Mouse (Mus musculus) left cerebral cortex, adult 18-20 months (tissue): ENCODE measurements around the gene Lysmd2. TPM values are rescaled to one million over a fixed set of nuclear protein-coding genes. Genes with fewer than 3 reads are reported as not detected.
A peak's percentile ranks its signal among the peaks of the same experiment; 100 is the strongest.
"Not testable (repeated sequence)": the region's sequence is repeated elsewhere in the genome, so short reads cannot be mapped to it uniquely, and the experiment has no call there.

ENCODE experiments used
- DNase-seq, 2 experiments: peaks; one replicate each; pipeline ENCODE4 v3.0.0; 2021 to 2022; ENCODE audit warnings: low spot score in 2 of 2, mixed read lengths in 1 of 2
- long read RNA-seq, 2 experiments: library from polyadenylated mRNA; stranded (forward); transcript quantifications; one replicate each; pipeline ENCODE4 v2.0.0; 2021
- total RNA-seq, 2 experiments: library from RNA; stranded (reverse); gene quantifications; 2 replicates each; pipeline ENCODE4 v1.2.3; 2021

The Lysmd2 gene
- total RNA-seq = 10 to 100 TPM; 67.1 to 67.7 TPM
- long read RNA-seq, experiment 1, transcript Lysmd2-201 (3 exons, 1,189 nt) = major isoform, 115 of 145 reads
- long read RNA-seq, experiment 1, transcript Lysmd2-202 (3 exons, 1,241 nt) = minor isoform, 15 of 145 reads
- long read RNA-seq, experiment 1, partial matches to known transcripts = 5 of 145 reads
- long read RNA-seq, experiment 1, other reads (novel, unspliced or antisense) = 7 of 145 reads
- long read RNA-seq, experiment 2, transcript Lysmd2-202 (3 exons, 1,241 nt) = minor isoform, 11 of 118 reads
- long read RNA-seq, experiment 2, transcript Lysmd2-201 (3 exons, 1,189 nt) = major isoform, 101 of 118 reads
- long read RNA-seq, experiment 2, partial matches to known transcripts = 1 of 118 reads
- long read RNA-seq, experiment 2, other reads (novel, unspliced or antisense) = 4 of 118 reads

DNA sequence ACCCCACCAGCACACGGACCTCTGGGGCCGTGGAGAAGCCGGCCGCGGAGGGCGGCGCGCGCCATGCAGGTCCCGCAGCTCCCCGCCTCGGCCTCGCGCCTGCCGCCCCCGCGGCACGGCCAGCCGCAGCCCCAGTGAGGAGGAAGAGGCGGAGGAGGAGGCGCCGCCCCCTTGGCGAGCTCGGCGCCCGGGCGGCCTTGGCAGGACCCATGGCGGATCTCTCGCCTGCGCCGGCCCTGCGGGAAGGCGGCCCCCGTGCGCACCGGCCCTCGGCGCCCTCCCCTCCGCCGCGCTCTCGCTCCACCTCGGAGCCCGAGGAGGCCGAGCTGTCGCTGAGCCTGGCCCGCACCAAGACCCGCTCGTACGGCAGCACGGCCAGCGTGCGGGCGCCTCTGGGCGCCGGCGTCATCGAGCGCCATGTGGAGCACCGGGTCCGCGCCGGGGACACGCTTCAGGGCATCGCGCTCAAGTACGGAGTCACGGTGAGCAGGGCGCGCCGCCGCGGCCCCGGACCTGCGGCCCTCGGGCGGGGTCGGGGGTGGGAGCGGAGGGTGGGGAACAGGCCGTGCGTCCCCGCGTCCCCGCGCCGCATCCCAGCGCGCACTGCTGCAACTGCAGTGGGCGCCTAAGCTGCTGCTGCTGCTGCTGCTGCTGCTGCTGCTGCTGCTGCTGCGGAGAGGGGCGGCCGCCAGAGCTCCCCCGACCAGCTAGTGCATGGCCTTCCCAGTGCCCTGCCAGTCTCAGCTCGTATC is at the start of gene Lysmd2:
Lysmd2 (plus strand) TSS at position 186 of the 752 bp plus-strand sequence.
- DNase-seq = peak; percentile 65 to 77

DNA sequence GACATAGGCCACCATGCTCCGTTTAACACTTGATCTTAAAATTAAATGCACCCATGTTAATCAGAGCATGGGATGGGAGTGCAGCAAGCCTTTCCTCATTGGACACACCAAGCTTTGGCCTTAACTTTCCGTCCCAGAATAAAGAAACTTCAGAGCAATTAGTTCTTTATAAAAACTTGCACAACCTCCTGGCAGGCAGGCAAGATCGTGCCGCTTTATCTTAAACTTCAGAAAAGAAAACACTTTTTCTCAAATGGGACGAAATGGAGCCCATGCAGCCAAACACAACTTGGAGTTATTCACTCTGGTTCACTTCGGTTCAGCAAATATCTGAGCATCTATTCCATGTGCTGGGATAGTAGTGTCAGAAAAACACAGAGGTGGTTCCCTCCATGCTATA is 46.2 kb upstream of the Lysmd2 start:
- no peak for DNase-seq

DNA sequence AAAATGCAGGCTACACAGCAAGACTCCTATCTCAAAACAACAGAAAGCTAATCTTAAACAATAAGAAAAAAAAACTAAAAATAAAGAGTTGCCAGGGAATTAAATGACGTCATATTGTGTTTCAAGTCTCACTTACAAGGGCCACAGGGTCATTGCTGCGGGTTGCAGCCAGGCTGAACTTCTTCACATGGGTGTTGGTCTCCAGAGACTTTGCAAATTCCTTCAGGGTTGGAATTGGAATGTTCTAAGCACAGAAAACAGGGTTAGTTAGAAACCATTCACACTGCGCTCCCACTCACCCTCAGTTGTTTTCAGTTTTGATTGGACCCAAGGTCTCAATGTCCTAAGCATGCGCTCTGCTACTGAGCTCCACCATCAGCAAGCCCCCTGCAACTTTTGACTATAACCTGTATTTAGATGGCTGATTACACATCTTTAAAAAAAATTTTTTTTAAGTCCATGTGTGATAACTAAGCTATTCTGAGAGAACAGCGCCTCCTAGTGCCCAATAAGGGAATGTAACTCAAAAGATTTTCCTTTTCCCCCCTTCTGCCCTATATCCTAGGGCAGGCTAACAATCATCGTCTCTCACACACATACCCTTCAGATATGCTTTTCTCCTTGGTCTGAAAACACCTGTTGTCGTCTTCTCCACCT is 43.7 kb upstream of the Lysmd2 start:
- no peak for DNase-seq

DNA sequence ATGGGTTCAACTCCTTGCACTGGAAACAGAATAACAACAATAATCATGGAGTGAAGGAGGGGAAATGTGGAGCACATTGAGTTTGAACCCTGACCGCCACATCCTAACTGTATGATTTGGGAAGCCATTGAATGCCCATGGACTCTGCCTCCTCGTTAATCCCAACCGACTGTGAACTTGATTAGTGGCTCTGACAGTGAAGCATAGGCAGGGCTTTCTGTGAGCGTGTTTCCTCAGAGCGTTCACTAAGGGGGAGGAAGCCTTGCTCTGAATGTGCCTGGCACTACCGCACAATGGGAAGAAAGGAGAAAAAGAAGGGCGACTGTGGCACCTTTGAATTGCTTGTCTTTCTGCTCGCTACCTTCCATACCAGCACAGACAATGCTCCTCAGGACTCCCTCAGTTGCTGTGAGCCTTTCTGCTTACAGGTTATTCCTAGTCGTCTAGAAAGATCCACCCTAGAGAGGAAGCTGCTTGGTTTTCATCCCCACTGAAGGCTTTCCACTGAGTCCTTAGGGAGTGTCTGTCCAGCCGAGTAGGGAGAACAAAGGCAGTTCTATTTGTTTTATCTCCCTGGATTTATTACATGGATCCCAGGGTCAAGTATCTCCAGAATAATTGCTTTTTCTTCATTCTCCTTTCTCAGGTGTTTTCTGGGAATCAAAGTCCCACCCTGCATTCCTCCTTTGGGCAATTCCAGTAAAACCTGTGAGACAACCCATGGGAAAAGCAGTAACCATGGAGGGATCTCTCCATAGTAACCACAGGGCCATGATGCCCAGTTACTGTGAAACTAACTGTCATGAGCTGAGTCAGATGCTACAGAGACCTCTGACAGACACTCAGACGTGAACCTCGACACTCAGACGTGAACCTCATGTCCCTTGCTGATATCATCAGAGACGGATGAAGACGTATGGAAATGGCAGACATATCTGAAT is 35.4 kb upstream of the Lysmd2 start:
- DNase-seq = no peak

DNA sequence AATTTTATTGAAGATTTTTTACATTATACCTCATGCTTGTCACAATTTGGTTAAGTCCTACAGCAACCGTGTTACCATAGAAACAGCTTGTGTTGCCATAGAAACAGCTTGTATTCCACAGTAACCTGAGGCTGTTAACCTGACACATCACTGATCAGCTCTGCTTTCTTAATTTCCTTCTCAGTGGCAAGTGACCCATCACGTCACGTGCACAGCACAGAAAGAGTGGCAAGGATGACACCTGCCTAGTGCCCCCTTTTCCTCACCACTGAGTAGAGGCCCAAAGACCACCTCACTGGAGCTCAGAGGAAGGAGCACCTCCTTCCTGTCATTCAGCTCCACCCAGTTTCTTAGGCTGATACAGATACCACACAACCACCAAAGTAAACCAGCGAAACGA is 32.1 kb upstream of the Lysmd2 start:
- DNase-seq = no peak

DNA sequence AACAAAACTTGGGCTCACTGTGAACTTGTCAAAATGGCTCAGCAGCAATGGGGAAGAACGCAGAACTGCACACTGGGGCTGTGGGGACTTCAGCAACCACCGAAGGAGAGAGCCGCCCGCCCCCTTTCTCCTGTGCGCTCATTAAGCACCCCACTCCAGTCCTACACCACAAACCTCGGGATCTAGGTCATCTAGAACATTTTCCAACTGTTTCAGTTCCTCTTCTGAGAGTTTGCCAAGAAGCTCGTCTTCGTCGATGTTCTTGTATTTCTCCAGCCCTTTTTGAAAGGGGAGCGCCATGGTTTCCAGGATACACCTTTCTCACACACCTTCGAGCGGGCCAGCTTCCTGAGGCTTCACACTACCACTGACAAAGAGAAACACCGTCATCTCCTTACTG is 28.5 kb upstream of the Lysmd2 start:
- DNase-seq = peak in 1 of 2 experiments; percentile 17

DNA sequence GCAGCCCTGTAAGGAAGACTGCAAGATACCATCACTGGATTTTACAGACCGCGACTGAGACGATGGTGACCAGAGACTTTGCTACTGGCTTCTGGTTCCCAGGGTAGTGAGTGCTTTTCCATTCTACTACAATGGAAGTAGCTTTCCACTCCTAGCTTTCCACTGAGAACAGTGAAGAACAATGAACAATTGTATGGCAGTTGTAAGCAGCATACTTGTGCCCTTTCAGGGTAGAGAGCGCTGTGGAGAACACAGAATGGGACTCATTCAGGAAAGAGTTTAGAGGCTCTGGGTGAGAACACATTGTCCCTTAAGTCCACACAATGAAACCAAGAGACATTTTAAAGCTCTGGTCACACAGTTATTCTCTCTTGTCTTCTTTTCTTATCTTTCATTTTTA is 27.9 kb upstream of the Lysmd2 start:
- no peak for DNase-seq

DNA sequence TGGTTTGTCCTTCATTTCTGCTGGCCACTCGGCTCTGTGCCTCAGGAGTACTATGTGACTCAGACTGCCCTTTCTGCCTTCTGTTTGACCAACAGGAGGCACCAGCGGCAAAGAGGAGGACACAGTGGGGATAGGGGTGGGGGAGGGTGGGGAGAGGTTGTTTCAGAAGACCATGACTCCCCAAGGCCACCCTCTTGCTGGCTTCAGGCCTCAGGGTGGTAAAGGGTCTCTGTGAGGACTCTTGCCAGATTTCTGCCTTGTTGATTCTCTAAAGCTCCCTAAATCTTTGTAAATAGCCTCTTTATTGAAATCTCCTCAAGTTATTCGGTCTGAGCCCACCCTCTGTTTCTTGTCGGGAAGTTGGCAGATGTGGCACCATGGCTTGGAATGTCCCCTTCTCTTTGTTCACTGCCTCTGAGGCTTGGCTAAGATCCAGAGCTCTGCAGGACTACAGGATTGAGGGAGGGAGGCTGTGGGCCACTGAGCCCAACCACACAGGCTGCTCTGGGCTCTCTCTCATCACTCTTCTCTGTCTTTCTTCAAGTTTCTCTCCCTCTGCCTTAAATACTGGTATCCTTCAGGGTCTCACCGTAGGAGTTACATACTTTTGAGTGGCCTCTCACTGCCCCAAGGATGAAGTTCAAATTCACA is 26.2 kb upstream of the Lysmd2 start:
- peak; percentile 32 to 35 for DNase-seq

DNA sequence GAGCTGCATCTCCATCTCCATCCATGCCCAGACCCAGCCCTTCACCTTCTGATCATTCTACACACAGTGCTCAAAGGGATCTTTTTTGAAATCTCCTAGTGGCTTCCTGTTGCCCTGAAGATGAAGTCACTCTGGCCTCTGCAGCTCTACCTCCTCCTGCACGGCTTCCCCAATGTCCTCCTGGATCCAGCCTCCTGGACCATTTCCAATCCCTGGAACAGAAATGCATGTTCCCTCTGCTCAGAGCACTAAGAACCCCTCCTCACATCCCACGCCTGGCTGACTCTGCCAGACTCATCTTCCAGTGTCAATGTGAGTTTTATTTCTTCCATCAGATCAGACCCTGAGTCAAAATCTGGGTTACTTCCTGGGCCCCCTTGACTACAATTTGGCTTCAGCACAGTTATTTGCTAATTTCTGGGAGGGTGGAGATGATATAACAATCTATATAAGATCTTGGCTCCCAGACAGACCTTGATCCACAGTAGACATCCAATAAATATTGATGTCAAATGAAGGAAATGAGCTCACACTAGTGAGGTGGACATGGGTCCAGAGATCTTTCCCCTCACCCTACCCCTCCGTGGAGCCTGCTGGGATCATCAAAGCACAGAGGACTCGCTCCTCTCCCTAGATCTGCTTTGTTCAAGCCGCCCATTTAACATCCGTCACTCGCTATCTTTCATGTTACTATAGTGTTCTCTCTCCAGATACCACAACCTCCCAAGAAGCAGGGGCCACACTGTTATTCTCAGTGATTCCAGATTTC is 25.2 kb upstream of the Lysmd2 start:
- peak; percentile 58 to 61 for DNase-seq

DNA sequence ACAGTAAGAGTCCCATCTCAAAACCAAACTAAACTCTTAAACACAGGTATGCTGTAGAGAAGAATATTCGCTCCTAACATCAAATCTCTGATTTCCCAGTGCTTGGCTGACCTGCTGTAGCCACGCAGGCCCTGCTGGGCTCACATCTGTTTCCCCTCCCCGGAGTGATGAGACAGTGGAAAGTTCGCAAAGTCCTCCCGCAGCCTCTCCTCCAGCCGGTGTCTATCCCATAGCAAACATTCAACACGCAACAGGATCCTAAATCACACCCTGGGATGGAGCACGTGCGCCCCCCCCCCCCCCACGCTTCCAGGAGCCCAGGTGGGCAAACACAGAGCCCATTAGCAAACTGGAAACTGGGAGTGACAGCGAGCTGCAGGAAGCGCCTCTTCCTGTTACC is 24.0 kb upstream of the Lysmd2 start:
- DNase-seq = no peak

DNA sequence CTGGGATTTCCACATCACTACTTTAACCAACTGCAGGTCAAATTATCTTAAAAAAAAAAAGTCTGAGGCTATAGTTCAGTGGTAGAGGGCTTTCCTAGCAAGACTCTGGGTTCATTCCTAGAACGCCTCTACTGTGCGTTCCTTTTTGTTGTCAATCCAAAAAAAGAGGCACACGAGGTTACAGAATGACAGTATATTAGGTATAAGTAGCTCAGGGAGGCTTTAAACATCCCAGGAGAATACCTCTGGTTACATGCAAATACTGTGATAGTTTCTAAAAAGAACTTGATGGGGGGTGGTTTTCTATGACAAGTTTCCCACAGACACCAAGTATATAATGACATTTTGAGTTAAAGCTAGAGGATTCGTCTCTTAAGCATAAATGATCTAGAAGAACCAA is 18.0 kb upstream of the Lysmd2 start:
- no peak for DNase-seq

DNA sequence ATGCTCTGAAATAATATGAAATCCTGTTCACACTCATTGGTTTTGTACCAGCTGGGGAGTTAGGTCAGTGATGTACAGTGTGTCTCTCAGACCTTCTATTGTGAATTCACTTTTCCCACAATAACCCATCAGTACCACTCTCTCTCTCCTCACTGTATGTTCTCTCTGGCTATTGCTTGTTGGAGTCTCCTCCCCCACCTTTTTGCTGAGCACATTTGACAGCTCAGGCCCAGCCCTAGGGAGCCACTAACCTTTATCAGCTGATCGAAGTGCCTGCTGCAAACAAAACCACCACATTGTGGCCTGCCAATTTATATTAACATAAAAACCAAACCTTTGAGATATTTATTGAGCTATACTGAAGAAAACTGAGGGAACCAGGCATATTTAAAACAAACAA is 16.0 kb upstream of the Lysmd2 start:
- no peak for DNase-seq

DNA sequence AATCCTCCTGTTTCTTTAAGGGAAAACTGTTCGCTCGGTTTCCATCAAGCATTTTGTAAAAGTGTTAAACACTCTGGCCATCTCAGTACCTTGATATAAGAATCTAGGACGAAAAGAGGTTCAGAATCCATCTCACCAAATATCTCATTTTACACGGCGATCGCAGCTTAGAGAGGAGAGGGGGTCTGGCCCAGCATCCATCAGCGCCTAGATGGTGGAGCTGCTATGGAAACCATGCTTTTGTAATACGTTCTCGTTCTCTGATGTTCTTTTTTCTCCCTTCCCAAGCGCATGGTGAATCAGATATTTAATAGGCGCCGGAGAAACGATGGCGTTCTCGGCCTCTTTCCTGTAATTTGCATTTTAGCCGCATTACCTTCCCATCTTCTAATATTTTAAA is 15.6 kb upstream of the Lysmd2 start:
- DNase-seq = no peak

DNA sequence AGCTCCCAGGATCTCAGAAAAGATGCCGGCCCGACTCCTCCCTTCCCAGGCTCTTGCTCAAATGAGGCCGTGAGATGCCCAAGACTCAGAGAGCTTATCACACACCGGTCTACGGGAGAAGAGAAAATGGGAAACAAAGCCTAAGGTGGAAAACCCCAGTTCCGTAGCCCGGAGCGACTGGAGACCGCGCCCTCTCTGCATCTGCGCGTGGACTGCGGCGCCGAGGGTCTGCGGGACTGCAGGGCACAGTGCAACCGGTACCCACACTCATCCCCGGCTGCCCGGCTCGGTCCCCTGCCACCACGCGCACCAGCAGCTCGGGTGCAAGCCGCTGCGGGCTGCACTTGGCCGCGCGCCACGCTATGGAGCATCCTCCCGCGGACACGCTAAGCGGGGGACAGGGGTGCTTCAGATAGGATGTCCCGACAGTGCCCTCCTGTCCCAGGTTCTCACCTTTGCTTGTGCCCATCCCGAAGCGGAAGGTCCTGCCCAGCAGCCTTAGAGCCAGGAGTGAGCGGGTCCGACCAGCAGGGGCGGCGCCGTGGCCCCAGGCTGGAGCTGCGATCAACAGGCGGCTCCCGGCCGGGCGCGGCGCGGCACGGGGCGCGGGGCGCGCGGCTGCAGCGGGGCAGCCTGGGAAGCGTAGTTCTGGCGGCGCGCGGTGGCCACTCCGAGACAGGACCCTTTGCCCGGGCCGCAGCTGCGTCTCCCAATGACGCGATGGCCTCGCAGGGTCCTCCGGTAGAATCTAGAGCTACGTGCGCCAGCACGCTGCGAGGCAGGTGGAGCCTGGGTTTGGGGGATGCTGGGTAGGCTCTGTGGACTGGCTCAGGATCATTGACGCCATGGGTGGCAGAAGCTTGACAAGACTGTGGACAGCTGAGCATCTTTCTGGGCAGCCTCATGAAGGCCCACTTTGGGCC is 14.7 kb upstream of the Lysmd2 start, which contains the start of gene Tmod2:
Tmod2 (minus strand) TSS at position 755 of the 923 bp plus-strand sequence.
- DNase-seq = peak; percentile 71 to 83

DNA sequence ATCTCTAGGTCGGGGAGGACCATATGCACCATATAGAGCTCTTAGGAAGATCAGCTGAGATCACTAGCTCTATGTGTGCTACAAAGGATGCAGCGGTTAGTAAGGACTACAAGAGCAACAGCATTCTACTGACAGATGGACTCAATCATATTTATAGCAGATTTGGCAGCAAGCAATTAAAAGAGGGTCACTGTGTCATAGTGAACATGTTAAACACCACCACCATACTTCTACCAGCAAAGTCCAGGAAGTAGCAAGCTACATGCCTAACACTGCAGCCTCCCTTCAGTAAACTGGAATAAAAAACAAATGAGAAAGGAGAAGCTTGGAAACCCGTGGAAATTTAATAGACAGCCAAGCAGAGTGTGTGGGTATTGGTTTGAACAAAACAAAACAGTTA is 9.0 kb upstream of the Lysmd2 start:
- DNase-seq = no peak

DNA sequence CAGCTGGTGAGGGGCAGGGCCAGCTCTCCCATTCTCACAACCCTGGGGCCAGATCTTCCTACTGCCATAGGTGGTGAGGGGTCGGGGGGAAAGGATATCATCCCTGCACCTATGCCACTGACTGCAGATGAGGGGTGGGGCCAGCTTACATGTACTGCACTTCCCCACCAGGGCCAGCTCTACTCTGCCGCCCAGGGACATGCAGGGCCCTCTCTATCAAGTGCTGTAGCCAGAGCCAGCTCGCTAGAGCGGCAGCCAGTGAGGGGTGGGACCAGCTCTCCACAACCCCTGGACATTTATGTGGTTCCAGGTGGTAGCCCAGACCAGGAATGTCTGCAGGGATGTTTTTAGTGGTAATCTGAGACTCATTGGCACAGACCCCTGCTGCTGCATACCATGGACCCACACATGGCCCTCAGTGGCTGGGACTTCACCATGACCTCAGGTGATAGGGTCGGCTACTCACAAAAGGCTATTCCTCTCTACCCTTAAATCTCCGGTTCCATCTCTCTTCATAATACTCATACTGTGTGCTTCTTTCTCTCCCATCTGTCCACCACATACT is 6.6 kb upstream of the Lysmd2 start:
- DNase-seq = no peak

DNA sequence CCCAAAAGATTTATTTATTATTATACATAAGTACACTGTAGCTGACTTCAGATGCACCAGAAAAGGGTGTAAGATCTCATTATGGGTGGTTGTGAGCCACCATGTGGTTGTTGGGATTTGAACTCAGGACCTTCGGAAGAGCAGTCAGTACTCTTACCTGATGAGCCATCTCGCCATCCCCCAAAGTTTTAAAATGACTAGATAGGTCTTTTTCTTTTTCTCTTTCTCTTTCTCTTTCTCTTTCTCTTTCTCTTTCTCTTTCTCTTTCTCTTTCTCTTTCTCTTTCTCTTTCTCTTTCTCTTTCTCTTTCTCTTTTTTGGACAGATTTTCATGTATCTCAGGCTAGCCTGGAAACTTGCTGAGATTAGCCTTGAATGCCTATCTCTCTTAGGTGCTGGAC is 5.8 kb upstream of the Lysmd2 start:
- DNase-seq = not testable (repeated sequence)

DNA sequence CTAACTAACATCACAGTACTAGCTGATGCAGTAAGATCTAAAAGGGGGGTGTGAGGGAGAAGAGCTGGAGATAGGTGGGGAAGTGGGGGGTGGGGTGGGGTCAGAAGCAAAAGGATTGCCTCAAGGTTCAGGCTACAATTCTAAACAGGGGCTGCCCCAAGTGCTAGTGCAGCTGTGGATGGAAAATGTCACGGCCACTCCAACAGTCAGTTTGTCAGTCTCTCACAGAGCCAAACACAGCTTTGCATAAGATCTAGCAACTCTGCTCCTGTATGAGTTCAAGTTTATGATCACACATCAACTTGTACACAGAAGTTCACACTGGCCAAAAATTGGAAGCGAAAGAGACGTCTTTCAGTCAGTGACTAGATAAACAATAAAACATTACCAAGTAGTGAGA is 4.1 kb upstream of the Lysmd2 start:
- no peak for DNase-seq
